Mouse (Mus musculus) hindbrain, embryonic 13.5 days (tissue): ENCODE results near the gene 4930426L09Rik. TPM values are rescaled to one million over a fixed set of nuclear protein-coding genes. Genes with fewer than 3 reads are reported as not detected.

ENCODE experiments used
- ATAC-seq: fragments of 200-750 bp; cut with Nextera tagmentation; 2 replicates; pipeline ENCODE4 v1.8.0; 2017; ENCODE audit warnings: moderate TSS enrichment; ENCODE audit not compliant: low FRiP score
- H3K27ac ChIP-seq: fragments of 300-500 bp; sonication (generic); 2 replicates; pipeline ENCODE4 v1.5.1; 2015; ENCODE audit warnings: inconsistent platforms, mild to moderate bottlenecking, moderate library complexity
- H3K27me3 ChIP-seq: fragments of 300-500 bp; sonication (generic); 2 replicates; pipeline ENCODE4 v1.6.1; 2015; ENCODE audit warnings: mild to moderate bottlenecking, inconsistent platforms
- H3K36me3 ChIP-seq: fragments of 300-500 bp; sonication (generic); 2 replicates; pipeline ENCODE4 v1.6.1; 2015; ENCODE audit warnings: mild to moderate bottlenecking, inconsistent platforms
- H3K4me1 ChIP-seq: fragments of 300-500 bp; sonication (generic); replicated peaks from 2 replicates; pipeline ENCODE4 v1.6.1; 2015; ENCODE audit warnings: inconsistent platforms
- H3K4me2 ChIP-seq: fragments of 300-500 bp; sonication (generic); 2 replicates; pipeline ENCODE4 v1.6.1; 2015; ENCODE audit warnings: inconsistent platforms, mild to moderate bottlenecking, moderate library complexity
- H3K4me3 ChIP-seq: fragments of 300-500 bp; sonication (generic); 2 replicates; pipeline ENCODE4 v1.5.1; 2015; ENCODE audit warnings: mild to moderate bottlenecking, inconsistent platforms
- H3K9ac ChIP-seq: fragments of 300-500 bp; sonication (generic); 2 replicates; pipeline ENCODE4 v1.6.1; 2015; ENCODE audit warnings: mild to moderate bottlenecking, inconsistent platforms
- H3K9me3 ChIP-seq: fragments of 300-500 bp; sonication (generic); 2 replicates; pipeline ENCODE4 v1.6.1; 2016; ENCODE audit warnings: inconsistent platforms
- whole genome bisulfite sequencing: fragments of 180-500 bp; shearing (Covaris S2); methylation state at CpG from one replicate; pipeline ENCODE4 v1.1.7; 2015; 5-methylcytosine and 5-hydroxymethylcytosine counted together
- polyA plus RNA-seq: library from polyadenylated mRNA; unstranded; fragments of >200 nt; fragmentation: Nextera tagmentation; extraction: Ambion mirVana; gene quantifications from 2 replicates; pipeline ENCODE4 v1.2.1, GENCODE M21; 2015

The 4930426L09Rik gene
- polyA plus RNA-seq: 0.44 and 0.57 TPM in 2 replicates

- WGBS: under 1% methylated on average over 65 of the region's 66 CpGs
- no peaks in the 10 kb centered on the region for H3K36me3 ChIP-seq
- peak; percentile 97 for ATAC-seq
Observed at GRCm38 (mm10) chr2:18998054-18998478, at the start of gene 4930426L09Rik, which contains the start of gene Pip4k2a. Gene 4930426L09Rik, plus strand, starts transcription at chr2:18998343. Gene Pip4k2a, minus strand, starts transcription at chr2:18998126.

GRCm38 (mm10) chr2:18948741-18949140 lies 49.4 kb upstream of the 4930426L09Rik start:
- WGBS: 85% methylated on average over 7 of the region's 7 CpGs

More at GRCm38 (mm10) chr2:18998054-18998478, at the start of gene 4930426L09Rik, which contains the start of gene Pip4k2a:
- peak within 1 kb of the TSS; percentile 93 for H3K27ac ChIP-seq
- peak within 1 kb of the TSS; percentile 86 for H3K9ac ChIP-seq
- peaks cover 21% of the 10 kb centered on the region for H3K4me1 ChIP-seq
- H3K27me3 ChIP-seq: no peaks in the 10 kb centered on the region
- H3K9me3 ChIP-seq: no peaks in the 10 kb centered on the region
- peak within 1 kb of the TSS; percentile 94 for H3K4me2 ChIP-seq
- H3K4me3 ChIP-seq: peak within 1 kb of the TSS; percentile 83

GRCm38 (mm10) chr2:18950758-18951157 lies 47.4 kb upstream of the 4930426L09Rik start:
- no peak overlapping the region for H3K9ac ChIP-seq
- WGBS: 87% methylated on average over 2 of the region's 2 CpGs

More at GRCm38 (mm10) chr2:18948741-18949140, 49.4 kb upstream of the 4930426L09Rik start:
- ATAC-seq: no peak
- Histone ChIP-seq H3K4me3 (no peak overlapping the region), H3K4me2 (no peak overlapping the region), H3K9me3 (no peaks in the 10 kb centered on the region), H3K27ac (no peak overlapping the region), H3K27me3 (no peaks in the 10 kb centered on the region), H3K9ac (no peak overlapping the region), H3K36me3 (no peaks in the 10 kb centered on the region), H3K4me1 (peaks cover 7% of the 10 kb centered on the region; the same call in 1 of the 2 replicates)

GRCm38 (mm10) chr2:18952102-18952673 lies 46.0 kb upstream of the 4930426L09Rik start:
- Histone ChIP-seq H3K4me2 (no peak overlapping the region), H3K36me3 (no peaks in the 10 kb centered on the region), H3K27me3 (no peaks in the 10 kb centered on the region), H3K4me3 (no peak overlapping the region), H3K9ac (no peak overlapping the region), H3K9me3 (no peaks in the 10 kb centered on the region), H3K4me1 (peaks cover 10% of the 10 kb centered on the region; the same call in 1 of the 2 replicates), H3K27ac (no peak overlapping the region)
- 75% methylated on average over 7 of the region's 7 CpGs for WGBS
- ATAC-seq: no peak

More at GRCm38 (mm10) chr2:18950758-18951157, 47.4 kb upstream of the 4930426L09Rik start:
- H3K4me3 ChIP-seq: no peak overlapping the region
- H3K27me3 ChIP-seq: no peaks in the 10 kb centered on the region
- H3K36me3 ChIP-seq: no peaks in the 10 kb centered on the region
- no peak overlapping the region for H3K4me2 ChIP-seq
- ATAC-seq: no peak
- H3K4me1 ChIP-seq: peaks cover 10% of the 10 kb centered on the region; the same call in 1 of the 2 replicates
- no peaks in the 10 kb centered on the region for H3K9me3 ChIP-seq
- H3K27ac ChIP-seq: no peak overlapping the region

- Histone ChIP-seq H3K27ac (no peak overlapping the region), H3K4me1 (peaks cover 10% of the 10 kb centered on the region; the same call in 1 of the 2 replicates), H3K9ac (no peak overlapping the region), H3K4me2 (no peak overlapping the region), H3K9me3 (no peaks in the 10 kb centered on the region), H3K4me3 (no peak overlapping the region), H3K27me3 (no peaks in the 10 kb centered on the region), H3K36me3 (no peaks in the 10 kb centered on the region)
- 78% methylated on average over 4 of the region's 4 CpGs for WGBS
- no peak for ATAC-seq
Observed at GRCm38 (mm10) chr2:18954422-18954821, 43.7 kb upstream of the 4930426L09Rik start.

GRCm38 (mm10) chr2:18955022-18955421 lies 43.1 kb upstream of the 4930426L09Rik start:
- Histone ChIP-seq H3K9me3 (no peaks in the 10 kb centered on the region), H3K4me1 (peaks cover 10% of the 10 kb centered on the region; the same call in 1 of the 2 replicates), H3K4me3 (no peak overlapping the region), H3K4me2 (no peak overlapping the region), H3K9ac (no peak overlapping the region), H3K36me3 (no peaks in the 10 kb centered on the region), H3K27me3 (no peaks in the 10 kb centered on the region), H3K27ac (no peak overlapping the region)
- ATAC-seq: no peak
- 38% methylated on average over 4 of the region's 4 CpGs for WGBS

GRCm38 (mm10) chr2:18955671-18956070 lies 42.5 kb upstream of the 4930426L09Rik start:
- no peak for ATAC-seq
- Histone ChIP-seq H3K27ac (no peak overlapping the region), H3K4me1 (peaks cover 14% of the 10 kb centered on the region; the same call in 1 of the 2 replicates), H3K9ac (no peak overlapping the region), H3K4me3 (no peak overlapping the region), H3K4me2 (no peak overlapping the region), H3K9me3 (no peaks in the 10 kb centered on the region), H3K27me3 (no peaks in the 10 kb centered on the region), H3K36me3 (no peaks in the 10 kb centered on the region)
- WGBS: 95% methylated on average over 13 of the region's 13 CpGs

- Histone ChIP-seq H3K4me2 (no peak overlapping the region), H3K27ac (no peak overlapping the region), H3K9ac (no peak overlapping the region), H3K36me3 (no peaks in the 10 kb centered on the region), H3K27me3 (no peaks in the 10 kb centered on the region), H3K9me3 (no peaks in the 10 kb centered on the region), H3K4me1 (peaks cover 15% of the 10 kb centered on the region; the same call in 1 of the 2 replicates), H3K4me3 (no peak overlapping the region)
- no peak for ATAC-seq
- WGBS: 77% methylated on average over 3 of the region's 3 CpGs
Observed at GRCm38 (mm10) chr2:18956424-18956823, 41.7 kb upstream of the 4930426L09Rik start.

GRCm38 (mm10) chr2:18956945-18957344 lies 41.2 kb upstream of the 4930426L09Rik start:
- no peak overlapping the region for H3K4me2 ChIP-seq
- no peaks in the 10 kb centered on the region for H3K27me3 ChIP-seq
- no peak overlapping the region for H3K27ac ChIP-seq
- no peaks in the 10 kb centered on the region for H3K9me3 ChIP-seq
- no peak overlapping the region for H3K9ac ChIP-seq
- 72% methylated on average over 7 of the region's 7 CpGs for WGBS
- H3K36me3 ChIP-seq: no peaks in the 10 kb centered on the region
- peaks cover 15% of the 10 kb centered on the region; the same call in 1 of the 2 replicates for H3K4me1 ChIP-seq
- no peak overlapping the region for H3K4me3 ChIP-seq
- ATAC-seq: no peak

- ATAC-seq: no peak
- 95% methylated on average over 7 of the region's 7 CpGs for WGBS
- Histone ChIP-seq H3K9ac (no peak overlapping the region), H3K4me3 (no peak overlapping the region), H3K27me3 (no peaks in the 10 kb centered on the region), H3K27ac (no peak overlapping the region), H3K4me1 (peaks cover 15% of the 10 kb centered on the region; the same call in 1 of the 2 replicates), H3K9me3 (no peaks in the 10 kb centered on the region), H3K4me2 (no peak overlapping the region), H3K36me3 (no peaks in the 10 kb centered on the region)
Observed at GRCm38 (mm10) chr2:18957459-18957858, 40.7 kb upstream of the 4930426L09Rik start.

- ATAC-seq: no peak
- H3K4me2 ChIP-seq: no peak overlapping the region
- H3K4me3 ChIP-seq: no peak overlapping the region
- no peak overlapping the region for H3K9ac ChIP-seq
- H3K27ac ChIP-seq: no peak overlapping the region
- 87% methylated on average over 9 of the region's 9 CpGs for WGBS
- H3K9me3 ChIP-seq: no peaks in the 10 kb centered on the region
- H3K36me3 ChIP-seq: no peaks in the 10 kb centered on the region
- H3K27me3 ChIP-seq: no peaks in the 10 kb centered on the region
- H3K4me1 ChIP-seq: peaks cover 15% of the 10 kb centered on the region; the same call in 1 of the 2 replicates
Observed at GRCm38 (mm10) chr2:18958044-18958443, 40.1 kb upstream of the 4930426L09Rik start.

GRCm38 (mm10) chr2:18958501-18958900 lies 39.6 kb upstream of the 4930426L09Rik start:
- WGBS: 94% methylated on average over 5 of the region's 5 CpGs
- Histone ChIP-seq H3K27me3 (no peaks in the 10 kb centered on the region), H3K27ac (no peak overlapping the region), H3K36me3 (no peaks in the 10 kb centered on the region), H3K4me3 (no peak overlapping the region), H3K4me2 (no peak overlapping the region), H3K4me1 (peaks cover 12% of the 10 kb centered on the region; the same call in 1 of the 2 replicates), H3K9me3 (no peaks in the 10 kb centered on the region), H3K9ac (no peak overlapping the region)
- ATAC-seq: no peak

GRCm38 (mm10) chr2:18959008-18959407 lies 39.1 kb upstream of the 4930426L09Rik start:
- Histone ChIP-seq H3K9me3 (no peaks in the 10 kb centered on the region), H3K4me2 (no peak overlapping the region), H3K4me3 (no peak overlapping the region), H3K27ac (no peak overlapping the region), H3K9ac (no peak overlapping the region), H3K4me1 (peaks cover 12% of the 10 kb centered on the region; the same call in 1 of the 2 replicates), H3K36me3 (no peaks in the 10 kb centered on the region), H3K27me3 (no peaks in the 10 kb centered on the region)
- ATAC-seq: no peak
- WGBS: 95% methylated on average over 6 of the region's 6 CpGs
